Mouse (Mus musculus): Measurements from ENCODE around the gene Slc50a1. TPM values are rescaled to one million over a fixed set of nuclear protein-coding genes. Genes with fewer than 3 reads are reported as not detected.

Slc50a1 gene
- polyA plus RNA-seq, 1 experiment, result 48.7 TPM

DNA sequence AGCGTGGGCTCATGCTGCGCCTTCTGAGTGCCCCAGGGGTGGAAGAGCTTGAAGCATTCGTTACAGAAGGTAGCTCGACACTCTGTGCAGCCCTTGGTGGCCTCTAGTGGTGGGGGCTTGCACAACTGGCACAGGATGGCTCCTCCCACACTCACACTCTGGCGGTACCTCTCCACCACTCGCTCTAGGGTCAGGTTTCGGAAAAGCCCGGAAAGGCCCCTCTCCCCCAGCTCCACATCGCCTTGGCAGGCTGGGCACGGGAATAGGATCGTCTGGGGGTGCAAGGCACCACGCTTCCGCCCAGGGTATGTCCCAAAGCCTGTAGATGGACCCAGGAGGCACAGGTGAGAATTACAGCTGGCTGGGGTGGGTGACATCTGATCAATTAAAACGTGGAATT, 26.8 kb downstream of the Slc50a1 start:
- Histone ChIP-seq H3K79me2 (ENCODE audit: control insufficient read depth, insufficient read depth) (peaks cover 22% of the 10 kb centered on the region), H3ac (ENCODE audit: control insufficient read depth, insufficient read length) (no peak overlapping the region), H3K4me3 (peak overlapping the region; percentile 90), H3K36me3 (ENCODE audit: control insufficient read depth, insufficient read depth) (peaks cover 13% of the 10 kb centered on the region), H3K4me2 (ENCODE audit: low read depth) (peak overlapping the region; percentile 42), H3K27me3 (ENCODE audit: control insufficient read depth, insufficient read depth, insufficient read length) (no peaks in the 10 kb centered on the region)
- no peak for TF ChIP-seq SRF (IDR thresholded peaks at IDR 0.05; ENCODE audit: control insufficient read depth, insufficient read length, low read depth)
- no peak for TF ChIP-seq TCF12 (IDR thresholded peaks at IDR 0.05; ENCODE audit: insufficient read depth, poor library complexity, severe bottlenecking)
- TF ChIP-seq CEBPB (IDR thresholded peaks at IDR 0.05; ENCODE audit: insufficient read depth, poor library complexity, severe bottlenecking), result no peak

DNA sequence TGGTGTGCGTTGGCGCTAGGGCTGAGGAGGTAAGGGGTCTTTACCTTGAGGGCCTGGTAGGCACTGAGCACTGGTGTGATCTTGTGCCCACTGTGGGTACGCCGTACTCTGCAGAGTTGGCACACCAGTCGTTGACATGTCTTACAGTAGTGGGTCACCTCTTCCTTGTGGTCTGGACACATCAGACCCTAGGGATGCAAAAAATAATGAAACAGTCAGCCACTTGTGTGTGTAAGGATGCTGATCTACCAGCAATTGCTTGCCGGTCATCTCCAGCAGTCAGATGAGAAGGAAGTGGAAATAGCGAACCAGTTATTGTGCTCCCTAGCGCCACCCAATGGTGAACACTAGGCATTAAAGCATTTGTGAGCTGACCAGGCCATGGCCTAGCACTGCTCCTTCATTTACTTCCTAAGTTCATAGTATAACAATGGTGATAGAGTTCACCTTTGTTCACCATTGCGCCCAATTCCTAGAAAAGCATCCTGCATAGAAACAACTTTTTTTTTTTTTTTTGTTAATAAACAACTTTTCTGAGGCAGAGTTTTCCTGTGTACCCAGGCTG, 28.0 kb downstream of the Slc50a1 start:
- H3K36me3 ChIP-seq (ENCODE audit: control insufficient read depth, insufficient read depth), result peaks cover 9% of the 10 kb centered on the region
- no peak for TF ChIP-seq E2F4 (IDR thresholded peaks at IDR 0.05; ENCODE audit: insufficient read depth)
- no peak for TF ChIP-seq TCF12 (IDR thresholded peaks at IDR 0.05; ENCODE audit: insufficient read depth, poor library complexity, severe bottlenecking)
- TF ChIP-seq USF1 (IDR thresholded peaks at IDR 0.05; ENCODE audit: low read depth), result no peak
- TF ChIP-seq MYOD1 (IDR thresholded peaks at IDR 0.05; ENCODE audit: control insufficient read depth in 1 of 3, insufficient read length in 2 of 3, low read depth in 2 of 3), result no peak
- TF ChIP-seq REST (IDR thresholded peaks at IDR 0.05; ENCODE audit: insufficient read depth, insufficient read length), result no peak
- no peak for TF ChIP-seq TCF3 (IDR thresholded peaks at IDR 0.05; ENCODE audit: insufficient read length, low read depth)
- TF ChIP-seq POLR2A (IDR thresholded peaks at IDR 0.05; ENCODE audit: insufficient read length, low read depth), result no peak
- TF ChIP-seq MAX (IDR thresholded peaks at IDR 0.05; ENCODE audit: low read depth), result no peak
- no peak for TF ChIP-seq POLR2AphosphoS2 (IDR thresholded peaks at IDR 0.05; ENCODE audit: insufficient read length, low read depth)

DNA sequence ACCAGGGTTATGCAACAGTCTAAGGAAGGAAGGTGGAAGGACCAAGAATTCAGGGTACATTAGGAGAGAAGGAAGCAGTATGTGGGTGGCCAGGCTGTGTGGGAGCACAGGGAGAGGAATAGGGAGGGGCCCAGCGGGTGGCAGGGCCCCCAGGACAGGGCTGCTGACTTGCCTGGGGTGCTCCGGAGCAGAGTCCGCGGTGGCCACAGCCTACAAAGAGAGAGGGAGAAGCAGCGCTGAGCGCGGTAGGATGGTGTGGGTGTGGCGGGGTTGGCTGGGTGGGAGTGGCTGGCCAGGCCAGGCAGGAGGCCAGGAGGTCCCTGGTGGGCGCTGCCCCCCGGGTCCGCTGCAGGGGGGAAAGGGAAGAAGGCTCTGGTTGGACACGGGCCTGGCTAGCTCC, 31.9 kb downstream of the Slc50a1 start:
- Histone ChIP-seq H3ac (ENCODE audit: control insufficient read depth, insufficient read length) (no peak overlapping the region), H3K79me2 (ENCODE audit: control insufficient read depth, insufficient read depth) (no peaks in the 10 kb centered on the region), H3K4me2 (ENCODE audit: low read depth) (no peak overlapping the region), H3K27me3 (ENCODE audit: control insufficient read depth, insufficient read depth, insufficient read length) (no peaks in the 10 kb centered on the region), H3K36me3 (ENCODE audit: control insufficient read depth, insufficient read depth) (peaks cover 9% of the 10 kb centered on the region), H3K4me3 (no peak overlapping the region)
- TF ChIP-seq MYOG (IDR thresholded peaks at IDR 0.05; ENCODE audit: control insufficient read depth in 1 of 3, insufficient read depth in 1 of 3, insufficient read length in 2 of 3, low read depth in 2 of 3) (no peak), CEBPB (IDR thresholded peaks at IDR 0.05; ENCODE audit: insufficient read depth, poor library complexity, severe bottlenecking) (no peak), SRF (IDR thresholded peaks at IDR 0.05; ENCODE audit: control insufficient read depth, insufficient read length, low read depth) (no peak), TCF3 (IDR thresholded peaks at IDR 0.05; ENCODE audit: insufficient read length, low read depth) (no peak), MAX (IDR thresholded peaks at IDR 0.05; ENCODE audit: low read depth) (no peak), USF1 (IDR thresholded peaks at IDR 0.05; ENCODE audit: low read depth) (no peak), REST (IDR thresholded peaks at IDR 0.05; ENCODE audit: insufficient read depth, insufficient read length) (no peak), E2F4 (IDR thresholded peaks at IDR 0.05; ENCODE audit: insufficient read depth) (no peak), TCF12 (IDR thresholded peaks at IDR 0.05; ENCODE audit: insufficient read depth, poor library complexity, severe bottlenecking) (no peak), POLR2AphosphoS2 (IDR thresholded peaks at IDR 0.05; ENCODE audit: insufficient read length, low read depth) (no peak), POLR2A (IDR thresholded peaks at IDR 0.05; ENCODE audit: insufficient read length, low read depth) (no peak), MYOD1 (IDR thresholded peaks at IDR 0.05; ENCODE audit: control insufficient read depth in 1 of 3, insufficient read length in 2 of 3, low read depth in 2 of 3) (no peak)

More for the DNA sequence above, 28.0 kb downstream of the Slc50a1 start:
- Histone ChIP-seq H3ac (ENCODE audit: control insufficient read depth, insufficient read length) (no peak overlapping the region), H3K4me2 (ENCODE audit: low read depth) (no peak overlapping the region), H3K27me3 (ENCODE audit: control insufficient read depth, insufficient read depth, insufficient read length) (no peaks in the 10 kb centered on the region), H3K4me3 (no peak overlapping the region), H3K79me2 (ENCODE audit: control insufficient read depth, insufficient read depth) (peaks cover 10% of the 10 kb centered on the region)

DNA sequence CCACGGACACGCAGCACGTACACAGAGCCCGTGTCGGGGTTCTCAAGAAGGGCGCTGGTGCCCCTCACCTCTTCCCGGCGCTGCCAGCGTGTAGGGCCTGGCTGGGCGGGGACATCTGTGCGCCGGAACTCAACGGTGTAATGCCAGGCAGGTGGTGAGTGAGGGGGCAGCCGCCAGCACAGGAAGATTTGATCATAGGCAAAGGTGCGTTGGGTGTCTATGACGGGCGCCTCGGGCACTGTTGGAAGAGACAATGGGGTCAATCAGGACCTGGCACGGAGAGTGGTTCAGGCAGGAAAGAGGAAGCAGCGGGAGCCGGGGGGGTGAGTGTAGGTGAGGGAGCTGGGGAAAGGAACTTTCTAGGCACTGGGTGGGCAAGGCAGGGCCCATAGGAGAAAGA, 32.7 kb downstream of the Slc50a1 start:
- TF ChIP-seq MAX (IDR thresholded peaks at IDR 0.05; ENCODE audit: low read depth), result no peak
- no peak for TF ChIP-seq MYOG (IDR thresholded peaks at IDR 0.05; ENCODE audit: control insufficient read depth in 1 of 3, insufficient read depth in 1 of 3, insufficient read length in 2 of 3, low read depth in 2 of 3)
- TF ChIP-seq POLR2A (IDR thresholded peaks at IDR 0.05; ENCODE audit: insufficient read length, low read depth), result no peak
- no peak for TF ChIP-seq POLR2AphosphoS2 (IDR thresholded peaks at IDR 0.05; ENCODE audit: insufficient read length, low read depth)
- no peak for TF ChIP-seq REST (IDR thresholded peaks at IDR 0.05; ENCODE audit: insufficient read depth, insufficient read length)
- TF ChIP-seq MYOD1 (IDR thresholded peaks at IDR 0.05; ENCODE audit: control insufficient read depth in 1 of 3, insufficient read length in 2 of 3, low read depth in 2 of 3), result no peak
- TF ChIP-seq TCF12 (IDR thresholded peaks at IDR 0.05; ENCODE audit: insufficient read depth, poor library complexity, severe bottlenecking), result no peak
- no peak for TF ChIP-seq CEBPB (IDR thresholded peaks at IDR 0.05; ENCODE audit: insufficient read depth, poor library complexity, severe bottlenecking)
- no peak for TF ChIP-seq SRF (IDR thresholded peaks at IDR 0.05; ENCODE audit: control insufficient read depth, insufficient read length, low read depth)
- TF ChIP-seq E2F4 (IDR thresholded peaks at IDR 0.05; ENCODE audit: insufficient read depth), result no peak
- TF ChIP-seq USF1 (IDR thresholded peaks at IDR 0.05; ENCODE audit: low read depth), result no peak
- TF ChIP-seq TCF3 (IDR thresholded peaks at IDR 0.05; ENCODE audit: insufficient read length, low read depth), result no peak
- Histone ChIP-seq H3K4me2 (ENCODE audit: low read depth) (no peak overlapping the region), H3K27me3 (ENCODE audit: control insufficient read depth, insufficient read depth, insufficient read length) (no peaks in the 10 kb centered on the region), H3K4me3 (no peak overlapping the region), H3ac (ENCODE audit: control insufficient read depth, insufficient read length) (no peak overlapping the region), H3K36me3 (ENCODE audit: control insufficient read depth, insufficient read depth) (peaks cover 9% of the 10 kb centered on the region), H3K79me2 (ENCODE audit: control insufficient read depth, insufficient read depth) (no peaks in the 10 kb centered on the region)

DNA sequence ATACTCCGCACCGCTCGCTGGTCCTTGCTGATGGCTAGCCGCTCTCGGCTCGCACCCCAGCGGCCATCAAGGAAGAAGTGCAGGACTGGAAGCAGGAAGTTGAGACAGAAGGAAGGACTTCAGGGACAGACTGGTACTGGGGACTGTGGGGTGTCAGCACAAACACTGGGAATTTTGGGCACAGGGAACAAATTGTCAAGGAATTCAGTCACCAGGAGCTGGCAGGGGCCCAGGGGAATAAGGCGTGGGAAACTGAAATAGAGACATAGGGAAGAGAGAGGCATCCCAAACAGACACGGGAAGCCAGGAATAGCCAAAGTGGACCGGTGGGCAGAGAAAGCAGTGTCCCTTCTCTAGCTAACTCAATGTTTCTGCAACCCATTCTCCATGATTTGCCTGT, 33.9 kb downstream of the Slc50a1 start:
- H3K4me3 ChIP-seq, result no peak overlapping the region
- no peaks in the 10 kb centered on the region for H3K79me2 ChIP-seq (ENCODE audit: control insufficient read depth, insufficient read depth)
- TF ChIP-seq MYOD1 (IDR thresholded peaks at IDR 0.05; ENCODE audit: control insufficient read depth in 1 of 3, insufficient read length in 2 of 3, low read depth in 2 of 3) (no peak), POLR2AphosphoS2 (IDR thresholded peaks at IDR 0.05; ENCODE audit: insufficient read length, low read depth) (no peak), TCF12 (IDR thresholded peaks at IDR 0.05; ENCODE audit: insufficient read depth, poor library complexity, severe bottlenecking) (no peak), MAX (IDR thresholded peaks at IDR 0.05; ENCODE audit: low read depth) (no peak), TCF3 (IDR thresholded peaks at IDR 0.05; ENCODE audit: insufficient read length, low read depth) (no peak), CEBPB (IDR thresholded peaks at IDR 0.05; ENCODE audit: insufficient read depth, poor library complexity, severe bottlenecking) (no peak), E2F4 (IDR thresholded peaks at IDR 0.05; ENCODE audit: insufficient read depth) (no peak), MYOG (IDR thresholded peaks at IDR 0.05; ENCODE audit: control insufficient read depth in 1 of 3, insufficient read depth in 1 of 3, insufficient read length in 2 of 3, low read depth in 2 of 3) (no peak), SRF (IDR thresholded peaks at IDR 0.05; ENCODE audit: control insufficient read depth, insufficient read length, low read depth) (no peak), POLR2A (IDR thresholded peaks at IDR 0.05; ENCODE audit: insufficient read length, low read depth) (no peak), USF1 (IDR thresholded peaks at IDR 0.05; ENCODE audit: low read depth) (no peak), REST (IDR thresholded peaks at IDR 0.05; ENCODE audit: insufficient read depth, insufficient read length) (no peak)
- no peaks in the 10 kb centered on the region for H3K27me3 ChIP-seq (ENCODE audit: control insufficient read depth, insufficient read depth, insufficient read length)
- H3K4me2 ChIP-seq (ENCODE audit: low read depth), result no peak overlapping the region
- H3K36me3 ChIP-seq (ENCODE audit: control insufficient read depth, insufficient read depth), result peaks cover 1% of the 10 kb centered on the region
- no peak overlapping the region for H3ac ChIP-seq (ENCODE audit: control insufficient read depth, insufficient read length)

Measured in myocyte (in vitro differentiated cells).